In the genomic region with DNA sequence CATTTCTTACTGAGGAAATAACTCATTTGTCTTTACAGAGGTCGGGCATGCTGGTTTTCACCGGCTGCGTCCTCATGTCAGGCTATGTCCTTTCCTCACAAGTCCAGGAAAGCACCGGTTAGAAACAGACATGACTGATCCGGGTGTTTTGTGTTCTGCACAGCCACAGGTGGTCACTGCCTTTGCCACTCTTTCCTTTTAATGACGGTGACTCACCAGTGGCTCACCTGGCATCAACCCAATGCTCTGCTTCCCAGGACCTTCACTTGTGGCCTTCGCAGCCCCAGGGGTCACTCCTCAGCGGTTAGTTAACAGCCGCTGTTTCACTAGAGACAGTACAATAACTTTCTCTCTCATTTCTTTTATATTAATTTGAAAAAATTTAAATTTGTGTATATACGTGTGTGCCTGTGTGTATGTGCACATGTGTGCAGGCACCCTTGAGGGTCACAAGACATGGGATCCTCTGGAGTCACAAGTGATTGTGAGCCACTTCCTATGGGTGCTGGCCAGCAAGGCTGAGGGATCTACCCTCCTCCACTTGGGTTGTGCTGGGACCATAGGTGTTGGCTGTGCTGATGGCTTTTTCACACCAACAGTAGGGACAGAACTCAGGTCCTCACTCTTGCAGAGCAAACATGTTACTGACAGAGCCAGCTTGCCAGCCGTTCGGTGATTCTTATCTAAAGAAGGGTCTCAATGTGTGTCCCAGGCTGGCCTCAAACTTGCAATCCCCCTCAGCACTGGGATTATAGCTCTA, we compare ENCODE assay signal across 26 mouse cellular contexts. TPM values are rescaled to one million over a fixed set of nuclear protein-coding genes. Genes with fewer than 3 reads are reported as not detected.
DNase-seq lines count a peak whose midpoint lies in the region; ATAC-seq and TF ChIP-seq lines count a peak whose summit lies in the region.
"Had no signal": no experiment of that assay in that cellular context is flagged by ENCODE, and none has a peak within 500 bp of the region (broad histone marks: within the 10 kb centered on the region; RNA-seq: fewer than 3 reads in every experiment).

No protein-coding gene starts in this region.

- H3K9me3 ChIP-seq in heart, embryonic 11.5 days (replicated peaks; ENCODE audit: control insufficient read depth, low read length): no peaks in the 10 kb centered on the region
- H3K9me3 ChIP-seq in lung, embryonic 14.5 days (ENCODE audit: low read depth, low read length): no peaks in the 10 kb centered on the region
- H3K9me3 ChIP-seq: embryonic facial prominence, embryonic 15.5 days; forebrain, embryonic 15.5 days; G1E; heart, embryonic 13.5 days; hindbrain, embryonic 12.5 days; midbrain, embryonic 10.5 days had no signal

- no peaks in the 10 kb centered on the region for H3K27me3 ChIP-seq in heart, embryonic 11.5 days (ENCODE audit: control insufficient read depth, insufficient read depth, low read length)
- no peaks in the 10 kb centered on the region for H3K27me3 ChIP-seq in lung, embryonic 14.5 days (ENCODE audit: insufficient read depth, low read length)
- H3K27me3 ChIP-seq: CH12.LX; embryonic facial prominence, embryonic 15.5 days; forebrain, embryonic 15.5 days; heart, embryonic 13.5 days; hindbrain, embryonic 12.5 days had no signal

- 81% methylated on average over 12 of the region's 12 CpGs for WGBS in heart, embryonic 11.5 days (ENCODE audit: insufficient replicate concordance)
- 73% methylated on average over 12 of the region's 12 CpGs for WGBS in lung, embryonic 14.5 days

- TF ChIP-seq CTCF in lung, embryonic 14.5 days (IDR thresholded peaks at IDR 0.05; ENCODE audit: low read depth): no peak

- ATAC-seq in heart, embryonic 11.5 days (replicated peaks; ENCODE audit: insufficient number of reproducible peaks, low FRiP score, low TSS enrichment): no peak
- no peak for ATAC-seq in lung, embryonic 14.5 days (ENCODE audit: insufficient read depth)
- ATAC-seq: forebrain, embryonic 15.5 days; lung, postnatal 0 days had no signal

- no peak overlapping the region for H3K4me2 ChIP-seq in heart, embryonic 11.5 days
- H3K4me2 ChIP-seq in lung, embryonic 14.5 days: no peak overlapping the region
- H3K4me2 ChIP-seq: embryonic facial prominence, embryonic 15.5 days; forebrain, embryonic 15.5 days; heart, embryonic 13.5 days; hindbrain, embryonic 12.5 days had no signal

- H3K9ac ChIP-seq in heart, embryonic 11.5 days (ENCODE audit: low read depth, low read length): no peak overlapping the region
- H3K9ac ChIP-seq in lung, embryonic 14.5 days: no peak overlapping the region
- H3K9ac ChIP-seq: embryonic facial prominence, embryonic 15.5 days; forebrain, embryonic 15.5 days; heart, embryonic 13.5 days; hindbrain, embryonic 12.5 days had no signal

- no peak overlapping the region for H3K4me3 ChIP-seq in heart, embryonic 11.5 days (ENCODE audit: low read depth, low read length)
- no peak overlapping the region for H3K4me3 ChIP-seq in lung, embryonic 14.5 days (ENCODE audit: low read depth, low read length)
- H3K4me3 ChIP-seq: embryonic facial prominence, embryonic 15.5 days; forebrain, embryonic 15.5 days; heart, embryonic 13.5 days; hindbrain, embryonic 12.5 days; midbrain, embryonic 10.5 days had no signal

- no peaks in the 10 kb centered on the region for H3K36me3 ChIP-seq in heart, embryonic 11.5 days (ENCODE audit: control insufficient read depth, insufficient read depth, low read length)
- H3K36me3 ChIP-seq in lung, embryonic 14.5 days (ENCODE audit: insufficient read depth): no peaks in the 10 kb centered on the region
- H3K36me3 ChIP-seq: embryonic facial prominence, embryonic 15.5 days; forebrain, embryonic 15.5 days; G1E; heart, embryonic 13.5 days; hindbrain, embryonic 12.5 days; midbrain, embryonic 10.5 days had no signal

- no peaks in the 10 kb centered on the region for H3K4me1 ChIP-seq in heart, embryonic 11.5 days (ENCODE audit: control insufficient read depth, insufficient read depth, low read length)
- no peaks in the 10 kb centered on the region for H3K4me1 ChIP-seq in lung, embryonic 14.5 days (ENCODE audit: insufficient read depth)
- H3K4me1 ChIP-seq: embryonic facial prominence, embryonic 15.5 days; forebrain, embryonic 15.5 days; heart, embryonic 13.5 days; hindbrain, embryonic 12.5 days; midbrain, embryonic 10.5 days had no signal

- no peak overlapping the region for H3K27ac ChIP-seq in heart, embryonic 11.5 days (ENCODE audit: low read depth, low read length)
- no peak overlapping the region for H3K27ac ChIP-seq in lung, embryonic 14.5 days (ENCODE audit: low read depth)
- H3K27ac ChIP-seq: embryonic facial prominence, embryonic 15.5 days; forebrain, embryonic 15.5 days; heart, embryonic 13.5 days; hindbrain, embryonic 12.5 days; midbrain, embryonic 10.5 days had no signal

- peak; percentile 70 for DNase-seq in heart, adult 11 months
- DNase-seq in lung, embryonic 14.5 days: peak; percentile 5
- DNase-seq in lung, postnatal 25 days (ENCODE audit: low spot score): no peak
- DNase-seq in adrenal gland, postnatal 10 days: peak; percentile 78
- DNase-seq in testis, postnatal 14 days (ENCODE audit: low spot score): no peak
- no peak for DNase-seq in layer of hippocampus, postnatal 25 days (ENCODE audit: extremely low spot score in 1 of 2, low spot score in 1 of 2)
- DNase-seq: cerebellum, adult 9-10 months; gastrocnemius, postnatal 10 days; heart, postnatal 14 days; kidney, adult 2 months; layer of hippocampus, adult 9-11 months; right cerebral cortex, postnatal 4 days; thymus, postnatal 25 days had no signal

RNA-seq across cellular contexts. Expression of a gene that starts 32.9 kb away (rescaled TPM):
- polyA plus RNA-seq in heart, embryonic 11.5 days (2014; fragmentation: Nextera tagmentation; extraction: Ambion mirVana): 0.43 and 1.5 TPM in 2 replicates
- polyA plus RNA-seq in lung, embryonic 14.5 days (2014; fragmentation: Nextera tagmentation; extraction: Ambion mirVana): 0.22 and 0.33 TPM in 2 replicates
- total RNA-seq in adrenal gland, postnatal 10 days (2021): 1 to 10 TPM in 1 of 2 experiments, under 1 TPM in 1; 0.78 to 1.2 TPM
- 1 to 10 TPM; 2.4 TPM for total RNA-seq in layer of hippocampus, postnatal 25 days (2021)
- total RNA-seq: common myeloid progenitor, adult 5-6 weeks; granulocyte monocyte progenitor cell, adult 5-6 weeks; liver, adult 2 months had no signal
- polyA plus RNA-seq: G1E; liver, adult 2 months had no signal

RNA-seq across cellular contexts. Expression of a gene that starts 37.8 kb away (rescaled TPM):
- polyA plus RNA-seq in heart, embryonic 11.5 days (2014; fragmentation: Nextera tagmentation; extraction: Ambion mirVana): 0.62 and 0.82 TPM in 2 replicates
- 0.79 TPM in 1 of 2 replicates, not detected in the other for polyA plus RNA-seq in lung, embryonic 14.5 days (2014; fragmentation: Nextera tagmentation; extraction: Ambion mirVana)
- total RNA-seq in adrenal gland, postnatal 10 days (2021): not detected
- total RNA-seq in layer of hippocampus, postnatal 25 days (2021): 1 to 10 TPM in 1 of 2 experiments, under 1 TPM in 1; 0.64 to 3.7 TPM
- total RNA-seq: common myeloid progenitor, adult 5-6 weeks; granulocyte monocyte progenitor cell, adult 5-6 weeks; liver, adult 2 months; midbrain, postnatal 0 days had no signal
- polyA plus RNA-seq: G1E; kidney, adult 2 months; liver, adult 2 months; lung, postnatal 0 days had no signal

RNA-seq across cellular contexts. Expression of a gene that starts 48.9 kb away (rescaled TPM):
- polyA plus RNA-seq in heart, embryonic 11.5 days (2014; fragmentation: Nextera tagmentation; extraction: Ambion mirVana): 67.2 and 72.1 TPM in 2 replicates
- 79.4 and 87.2 TPM in 2 replicates for polyA plus RNA-seq in lung, embryonic 14.5 days (2014; fragmentation: Nextera tagmentation; extraction: Ambion mirVana)
- total RNA-seq in adrenal gland, postnatal 10 days (2021): 10 to 100 TPM; 56.7 to 56.9 TPM
- 10 to 100 TPM; 35.2 to 38.2 TPM for total RNA-seq in layer of hippocampus, postnatal 25 days (2021)

RNA-seq across cellular contexts. Expression of a gene that starts 56.0 kb away (rescaled TPM):
- polyA plus RNA-seq in heart, embryonic 11.5 days (2014; fragmentation: Nextera tagmentation; extraction: Ambion mirVana): 27.4 and 27.8 TPM in 2 replicates
- 31.9 and 33.1 TPM in 2 replicates for polyA plus RNA-seq in lung, embryonic 14.5 days (2014; fragmentation: Nextera tagmentation; extraction: Ambion mirVana)
- total RNA-seq in adrenal gland, postnatal 10 days (2021): 10 to 100 TPM in 1 of 2 experiments, 1 to 10 TPM in 1; 8.8 to 12.5 TPM
- 10 to 100 TPM; 11.4 to 16.3 TPM for total RNA-seq in layer of hippocampus, postnatal 25 days (2021)

RNA-seq across cellular contexts. Expression of a gene that starts 56.1 kb away (rescaled TPM):
- polyA plus RNA-seq in heart, embryonic 11.5 days (2014; fragmentation: Nextera tagmentation; extraction: Ambion mirVana): 89.5 and 95.5 TPM in 2 replicates
- polyA plus RNA-seq in lung, embryonic 14.5 days (2014; fragmentation: Nextera tagmentation; extraction: Ambion mirVana): 101 and 107 TPM in 2 replicates
- total RNA-seq in adrenal gland, postnatal 10 days (2021): 10 to 100 TPM; 34.3 to 38.6 TPM
- 10 to 100 TPM; 31.3 to 31.4 TPM for total RNA-seq in layer of hippocampus, postnatal 25 days (2021)

Comparison
In these comparisons a context has a peak if more than half of its experiments do, and no peak if none do; other contexts are left out.
1. DNase-seq: peak in heart, adult 11 months (single experiment), lung, embryonic 14.5 days (single experiment) and adrenal gland, postnatal 10 days (single experiment); none in lung, postnatal 25 days (single experiment), testis, postnatal 14 days (single experiment) and layer of hippocampus, postnatal 25 days (0 of 2).